Mouse (Mus musculus) testis, adult 2 months (tissue): ENCODE data around the gene Nedd9.

Source experiments
- CTCF ChIP-seq: fragments of 200-500 bp; IDR thresholded peaks from 2 replicates; pipeline ENCODE4 v1.5.1; 2012; ENCODE audit warnings: low read depth, mild to moderate bottlenecking, inconsistent platforms, low read length, moderate library complexity; ENCODE audit not compliant: control insufficient read depth, insufficient read depth, insufficient replicate concordance
- POLR2A ChIP-seq: fragments of 200-500 bp; IDR thresholded peaks from 2 replicates; pipeline ENCODE4 v1.6.1; 2012; ENCODE audit warnings: low read depth, mild to moderate bottlenecking, inconsistent platforms, low read length, moderate library complexity; ENCODE audit not compliant: control insufficient read depth

DNA sequence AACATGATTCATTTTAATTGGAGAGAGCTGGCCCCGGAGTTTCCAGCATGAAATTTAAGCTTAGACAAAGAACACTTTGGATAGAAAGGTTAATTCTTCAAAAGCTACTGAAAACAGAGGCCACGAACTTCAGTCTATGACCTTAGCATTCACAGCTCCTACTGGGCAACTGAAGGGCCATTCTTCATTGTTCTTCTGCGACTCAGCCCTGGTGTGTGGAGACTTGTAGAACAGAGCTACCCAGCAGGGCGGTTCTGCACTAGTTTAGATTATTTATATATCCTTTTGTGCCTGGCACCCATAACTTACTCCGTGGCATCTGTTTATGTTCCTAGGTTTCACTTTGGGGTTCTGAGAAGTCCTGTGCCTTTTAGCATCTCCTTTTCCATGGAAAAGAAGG is 193.6 kb downstream of the Nedd9 start:
- TF ChIP-seq CTCF = no peak
- no peak for TF ChIP-seq POLR2A
